Mouse (Mus musculus): Measurements from ENCODE around the gene Doc2a. TPM values are rescaled to one million over a fixed set of nuclear protein-coding genes. Genes with fewer than 3 reads are reported as not detected.
A peak's percentile ranks its signal among the peaks of the same experiment; 100 is the strongest.
"Not testable (repeated sequence)": the region's sequence is repeated elsewhere in the genome, so short reads cannot be mapped to it uniquely, and the experiment has no call there.

Doc2a gene
- polyA plus RNA-seq, 1 experiment from 2014 or later = not detected

DNA sequence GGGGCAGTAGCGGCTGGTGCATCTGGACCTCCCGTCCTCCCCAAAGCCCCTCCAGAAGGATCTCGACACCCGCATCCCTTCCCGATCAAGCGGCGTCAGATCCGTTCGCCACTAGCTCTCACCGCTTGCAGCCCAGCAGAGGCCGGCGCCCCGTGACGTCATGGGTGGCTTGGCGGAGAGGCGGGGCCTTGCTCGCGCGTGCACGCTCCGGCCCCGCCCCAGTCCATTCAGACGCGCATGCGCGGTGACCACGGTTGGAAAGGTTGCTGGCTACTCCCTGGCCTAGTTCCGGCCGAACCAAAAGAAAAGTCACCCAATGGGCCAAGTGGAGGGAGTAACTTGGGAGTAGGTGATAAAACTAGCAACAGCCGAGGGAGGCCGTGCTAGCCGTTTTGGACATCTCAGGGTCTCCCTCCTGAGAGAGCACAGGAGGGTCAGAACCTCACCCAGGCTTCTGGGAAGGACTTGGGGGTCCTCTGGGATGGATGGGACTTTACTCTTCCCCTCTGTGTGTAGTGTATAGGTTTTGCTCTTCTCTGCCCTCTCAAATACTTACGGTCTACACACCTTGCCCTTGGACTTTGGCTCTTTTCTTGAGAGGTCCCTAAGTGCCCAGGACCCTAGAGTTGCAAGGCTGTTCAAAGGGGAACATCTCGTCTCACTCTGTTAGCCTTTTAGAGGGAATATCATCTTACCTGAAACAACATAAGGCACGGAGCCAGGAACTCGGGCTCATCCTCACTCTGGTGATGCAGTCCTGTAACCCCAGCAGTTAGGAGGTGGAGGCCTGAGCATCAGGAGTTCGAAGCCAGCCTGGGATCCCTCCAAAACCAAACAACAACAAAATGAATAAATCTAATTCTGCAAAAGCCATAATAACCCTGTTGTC, 51.1 kb downstream of the Doc2a start:
- Histone ChIP-seq H3K4me3 (ENCODE audit: low read depth, low read length) (peak overlapping the region; percentile 79), H3K36me3 (ENCODE audit: control insufficient read depth, insufficient read depth) (no peaks in the 10 kb centered on the region), H3K27me3 (ENCODE audit: control insufficient read depth, insufficient read depth, low read depth, low read length) (no peaks in the 10 kb centered on the region), H3K9me3 (replicated peaks; ENCODE audit: control insufficient read depth, low read length) (no peaks in the 10 kb centered on the region), H3K27ac (ENCODE audit: low read length) (peak overlapping the region; percentile 56), H3K9ac (ENCODE audit: low read depth, low read length) (peak overlapping the region; percentile 86), H3K4me2 (ENCODE audit: low read depth, low read length) (peak overlapping the region; percentile 68), H3K4me1 (ENCODE audit: control insufficient read depth, low read depth, low read length) (peaks cover 16% of the 10 kb centered on the region)
- peak; percentile 94 for ATAC-seq (ENCODE audit: low read depth)
- 10% methylated on average over 37 of the region's 37 CpGs for WGBS (ENCODE audit: insufficient replicate concordance)

GRCm38 (mm10) chr7:126899781-126900180, 52.6 kb downstream of the Doc2a start:
- H3K27me3 ChIP-seq (ENCODE audit: control insufficient read depth, insufficient read depth, low read depth, low read length); H3K9me3 ChIP-seq (replicated peaks; ENCODE audit: control insufficient read depth, low read length); H3K36me3 ChIP-seq (ENCODE audit: control insufficient read depth, insufficient read depth); H3K9ac ChIP-seq (ENCODE audit: low read depth, low read length); H3K27ac ChIP-seq (ENCODE audit: low read length); H3K4me2 ChIP-seq (ENCODE audit: low read depth, low read length); ATAC-seq (ENCODE audit: low read depth); H3K4me3 ChIP-seq (ENCODE audit: low read depth, low read length): not testable (repeated sequence)
- WGBS (ENCODE audit: insufficient replicate concordance) = 80% methylated on average over 7 of the region's 9 CpGs
- H3K4me1 ChIP-seq (ENCODE audit: control insufficient read depth, low read depth, low read length) = peaks cover 16% of the 10 kb centered on the region

Other genes with a start within 250 kb of the Doc2a start
- gene Nupr1, start 216.6 kb upstream of the Doc2a start, polyA plus RNA-seq (2015; fragmentation: Nextera tagmentation; extraction: Ambion mirVana) = 4.2 and 5.8 TPM in 2 replicates
- gene Sgf29, start 198.1 kb upstream of the Doc2a start, polyA plus RNA-seq (2015; fragmentation: Nextera tagmentation; extraction: Ambion mirVana) = 20.8 and 28.6 TPM in 2 replicates
- 69.5 and 88.7 TPM in 2 replicates for gene Sult1a1, start 171.0 kb upstream of the Doc2a start, polyA plus RNA-seq (2015; fragmentation: Nextera tagmentation; extraction: Ambion mirVana)
- 72.6 and 78.4 TPM in 2 replicates for gene Bola2, start 152.0 kb upstream of the Doc2a start, polyA plus RNA-seq (2015; fragmentation: Nextera tagmentation; extraction: Ambion mirVana)
- gene Slx1b, start 151.6 kb upstream of the Doc2a start, polyA plus RNA-seq (2015; fragmentation: Nextera tagmentation; extraction: Ambion mirVana) = 2.4 and 2.8 TPM in 2 replicates
- gene Coro1a, start 139.6 kb upstream of the Doc2a start, polyA plus RNA-seq (2015; fragmentation: Nextera tagmentation; extraction: Ambion mirVana) = 98.9 and 105 TPM in 2 replicates
- 19.6 and 22.3 TPM in 2 replicates for gene Mapk3, start 87.8 kb upstream of the Doc2a start, polyA plus RNA-seq (2015; fragmentation: Nextera tagmentation; extraction: Ambion mirVana)
- gene Gdpd3, start 81.1 kb upstream of the Doc2a start, polyA plus RNA-seq (2015; fragmentation: Nextera tagmentation; extraction: Ambion mirVana) = 0.36 and 0.55 TPM in 2 replicates
- gene Ypel3, start 70.5 kb upstream of the Doc2a start, polyA plus RNA-seq (2015; fragmentation: Nextera tagmentation; extraction: Ambion mirVana) = 102 and 119 TPM in 2 replicates
- 0.90 and 1.3 TPM in 2 replicates for gene Tbx6, start 65.9 kb upstream of the Doc2a start, polyA plus RNA-seq (2015; fragmentation: Nextera tagmentation; extraction: Ambion mirVana)
- gene Ppp4c, start 54.9 kb upstream of the Doc2a start, polyA plus RNA-seq (2015; fragmentation: Nextera tagmentation; extraction: Ambion mirVana) = 82.2 and 91.1 TPM in 2 replicates
- not detected in 2 replicates for gene Fam57b, start 49.7 kb upstream of the Doc2a start, polyA plus RNA-seq (2015; fragmentation: Nextera tagmentation; extraction: Ambion mirVana)
- not detected in 2 replicates for gene 4930451I11Rik, start 15.8 kb upstream of the Doc2a start, polyA plus RNA-seq (2015; fragmentation: Nextera tagmentation; extraction: Ambion mirVana)
- 10.0 and 10.8 TPM in 2 replicates for gene Hirip3, start 14.6 kb downstream of the Doc2a start, polyA plus RNA-seq (2015; fragmentation: Nextera tagmentation; extraction: Ambion mirVana)
- gene Ino80e, start 15.0 kb downstream of the Doc2a start, polyA plus RNA-seq (2015; fragmentation: Nextera tagmentation; extraction: Ambion mirVana) = 25.7 and 26.6 TPM in 2 replicates
- 11.7 and 13.2 TPM in 2 replicates for gene Taok2, start 37.3 kb downstream of the Doc2a start, polyA plus RNA-seq (2015; fragmentation: Nextera tagmentation; extraction: Ambion mirVana)
- 18.7 and 20.0 TPM in 2 replicates for gene Tmem219, start 75.5 kb downstream of the Doc2a start, polyA plus RNA-seq (2015; fragmentation: Nextera tagmentation; extraction: Ambion mirVana)
- 3.2 and 3.8 TPM in 2 replicates for gene Kctd13, start 81.5 kb downstream of the Doc2a start, polyA plus RNA-seq (2015; fragmentation: Nextera tagmentation; extraction: Ambion mirVana)
- gene Asphd1, start 102.2 kb downstream of the Doc2a start, polyA plus RNA-seq (2015; fragmentation: Nextera tagmentation; extraction: Ambion mirVana) = not detected in 2 replicates
- gene Sez6l2, start 103.1 kb downstream of the Doc2a start, polyA plus RNA-seq (2015; fragmentation: Nextera tagmentation; extraction: Ambion mirVana) = 0.15 and 0.19 TPM in 2 replicates
- gene Cdipt, start 128.5 kb downstream of the Doc2a start, polyA plus RNA-seq (2015; fragmentation: Nextera tagmentation; extraction: Ambion mirVana) = 39.5 and 42.6 TPM in 2 replicates
- 0.30 and 0.74 TPM in 2 replicates for gene Cdiptos, start 128.7 kb downstream of the Doc2a start, polyA plus RNA-seq (2015; fragmentation: Nextera tagmentation; extraction: Ambion mirVana)
- 7.7 and 8.9 TPM in 2 replicates for gene Mvp, start 167.2 kb downstream of the Doc2a start, polyA plus RNA-seq (2015; fragmentation: Nextera tagmentation; extraction: Ambion mirVana)
- gene Pagr1b, start 169.1 kb downstream of the Doc2a start, polyA plus RNA-seq (2015; fragmentation: Nextera tagmentation; extraction: Ambion mirVana) = not detected in 2 replicates
- gene Pagr1a, start 169.9 kb downstream of the Doc2a start, polyA plus RNA-seq (2015; fragmentation: Nextera tagmentation; extraction: Ambion mirVana) = 17.2 and 24.3 TPM in 2 replicates
- gene Gm42742, start 173.7 kb downstream of the Doc2a start, polyA plus RNA-seq (2015; fragmentation: Nextera tagmentation; extraction: Ambion mirVana) = 10.7 and 17.7 TPM in 2 replicates
- 0.24 and 0.67 TPM in 2 replicates for gene Prrt2, start 173.8 kb downstream of the Doc2a start, polyA plus RNA-seq (2015; fragmentation: Nextera tagmentation; extraction: Ambion mirVana)
- gene Maz, start 179.6 kb downstream of the Doc2a start, polyA plus RNA-seq (2015; fragmentation: Nextera tagmentation; extraction: Ambion mirVana) = 19.5 and 20.9 TPM in 2 replicates
- gene Kif22, start 195.1 kb downstream of the Doc2a start, polyA plus RNA-seq (2015; fragmentation: Nextera tagmentation; extraction: Ambion mirVana) = 102 and 103 TPM in 2 replicates
- 0.58 TPM in 1 of 2 replicates, not detected in the other for gene Zg16, start 239.9 kb downstream of the Doc2a start, polyA plus RNA-seq (2015; fragmentation: Nextera tagmentation; extraction: Ambion mirVana)
- gene AI467606, start 243.9 kb downstream of the Doc2a start, polyA plus RNA-seq (2015; fragmentation: Nextera tagmentation; extraction: Ambion mirVana) = 8.1 and 8.7 TPM in 2 replicates

Data from liver, embryonic 16.5 days (tissue).